Mouse (Mus musculus): Measurements from ENCODE around the gene Sco1.

DNA sequence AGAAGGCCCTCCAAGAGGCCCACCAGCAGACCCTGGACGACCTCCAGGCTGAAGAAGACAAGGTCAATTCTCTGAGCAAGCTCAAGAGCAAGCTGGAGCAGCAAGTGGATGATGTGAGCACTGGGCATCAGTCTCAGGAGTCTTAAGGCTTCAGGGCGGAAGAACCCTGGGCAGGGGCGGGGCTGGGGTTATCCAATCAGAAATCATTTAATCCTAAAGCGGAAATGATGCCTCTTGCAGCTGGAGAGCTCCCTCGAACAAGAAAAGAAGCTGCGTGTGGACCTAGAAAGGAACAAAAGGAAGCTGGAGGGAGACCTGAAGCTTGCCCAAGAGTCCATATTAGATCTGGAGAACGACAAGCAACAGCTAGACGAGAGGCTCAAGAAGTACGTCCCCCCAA is 40.7 kb downstream of the Sco1 start:
- TF ChIP-seq CTCF (IDR thresholded peaks at IDR 0.05; ENCODE audit: insufficient read depth, low read length) (no peak), POLR2A (IDR thresholded peaks at IDR 0.05; ENCODE audit: borderline replicate concordance, extremely low read depth, low read depth, low read length) (no peak)
